Mouse (Mus musculus) CH12.LX (cell line): ENCODE results near the gene Sypl.

Experiments
- BHLHE40 ChIP-seq: IDR thresholded peaks from 2 replicates; pipeline ENCODE4 v1.6.1; 2011; ENCODE audit warnings: mild to moderate bottlenecking, low read depth, low read length, improper control_type of control experiment
- CHD1 ChIP-seq: IDR thresholded peaks from 2 replicates; pipeline ENCODE4 v1.6.1; 2012; ENCODE audit warnings: low read depth, low read length, improper control_type of control experiment, inconsistent platforms
- CTCF ChIP-seq, 2 experiments: IDR thresholded peaks in 1 of 2; conservative IDR thresholded peaks in 1 of 2; 2 replicates each; pipeline ENCODE4 v1.5.1; 2011 to 2012; ENCODE audit warnings: low read depth in 2 of 2, low read length in 2 of 2, improper control_type of control experiment in 1 of 2, inconsistent platforms in 1 of 2, mild to moderate bottlenecking in 1 of 2, moderate library complexity in 1 of 2
- E2F4 ChIP-seq: IDR thresholded peaks from 2 replicates; pipeline ENCODE4 v1.6.1; 2011; ENCODE audit warnings: low read depth, low read length, improper control_type of control experiment; ENCODE audit not compliant: insufficient replicate concordance
- EP300 ChIP-seq: IDR thresholded peaks from 2 replicates; pipeline ENCODE4 v1.6.1; 2011; ENCODE audit warnings: low read length, improper control_type of control experiment
- HCFC1 ChIP-seq: IDR thresholded peaks from 2 replicates; pipeline ENCODE4 v1.6.1; 2012; ENCODE audit warnings: low read depth, mild to moderate bottlenecking, inconsistent platforms, low read length, improper control_type of control experiment
- JUND ChIP-seq: conservative IDR thresholded peaks from 2 replicates; pipeline ENCODE4 v1.6.1; 2011; ENCODE audit warnings: low read depth, low read length, improper control_type of control experiment
- KAT2A ChIP-seq: IDR thresholded peaks from 2 replicates; pipeline ENCODE4 v1.6.1; 2012; ENCODE audit warnings: low read length, improper control_type of control experiment, inconsistent platforms; ENCODE audit not compliant: insufficient replicate concordance
- MAZ ChIP-seq: IDR thresholded peaks from 2 replicates; pipeline ENCODE4 v1.6.1; 2012; ENCODE audit warnings: low read depth, mild to moderate bottlenecking, inconsistent platforms, low read length, improper control_type of control experiment, moderate library complexity
- NELFE ChIP-seq: IDR thresholded peaks from 2 replicates; pipeline ENCODE4 v1.6.1; 2011; ENCODE audit warnings: low read depth, low read length, improper control_type of control experiment
- POLR2A ChIP-seq: IDR thresholded peaks from 2 replicates; pipeline ENCODE4 v1.6.1; 2011; ENCODE audit warnings: low read depth, mild to moderate bottlenecking, improper control_type of control experiment, low read length
- RCOR1 ChIP-seq: conservative IDR thresholded peaks from 2 replicates; pipeline ENCODE4 v1.6.1; 2012; ENCODE audit warnings: low read depth, mild to moderate bottlenecking, inconsistent platforms, low read length, improper control_type of control experiment
- ZC3H11A ChIP-seq: IDR thresholded peaks from 2 replicates; pipeline ENCODE4 v1.6.1; 2012; ENCODE audit warnings: low read depth, mild to moderate bottlenecking, inconsistent platforms, low read length, improper control_type of control experiment
- ZNF384 ChIP-seq: IDR thresholded peaks from 2 replicates; pipeline ENCODE4 v1.6.1; 2012; ENCODE audit warnings: low read depth, low read length, improper control_type of control experiment, inconsistent platforms

GRCm38 (mm10) chr12:32911569-32911968 is 42.1 kb upstream of the Sypl start:
- TF ChIP-seq EP300 (no peak), HCFC1 (no peak), KAT2A (no peak), JUND (no peak), POLR2A (no peak), CTCF (conservative IDR thresholded peaks at IDR 0.05 in 1 of 2, IDR thresholded peaks at IDR 0.05 in 1 of 2; ENCODE audit: low read depth in 2 of 2, low read length in 2 of 2) (no peak), MAZ (no peak), ZNF384 (no peak), ZC3H11A (no peak), CHD1 (no peak), NELFE (no peak), RCOR1 (no peak), BHLHE40 (no peak), E2F4 (no peak)
